Mouse (Mus musculus) gastrocnemius, postnatal 25 days (tissue): ENCODE data around the gene Slc29a1. TPM values are rescaled to one million over a fixed set of nuclear protein-coding genes. Genes with fewer than 3 reads are reported as not detected.
"Not testable (repeated sequence)": the region's sequence is repeated elsewhere in the genome, so short reads cannot be mapped to it uniquely, and the experiment has no call there.

Source experiments
- DNase-seq: peaks from one replicate; pipeline ENCODE4 v3.0.0; 2022
- long read RNA-seq, 2 experiments: library from polyadenylated mRNA; stranded (forward); transcript quantifications; one replicate each; pipeline ENCODE4 v2.0.0; 2021
- total RNA-seq, 2 experiments: library from RNA; stranded (reverse); gene quantifications; 1 replicate in 1 of 2; 2 replicates in 1 of 2; pipeline ENCODE4 v1.2.3; 2021

Slc29a1 gene
- 10 to 100 TPM; 41.4 to 42.2 TPM for total RNA-seq
- long read RNA-seq, experiment 1, transcript Slc29a1-202 (13 exons, 1,988 nt) = major isoform, 5 of 54 reads
- long read RNA-seq, experiment 1, partial matches to known transcripts = 8 of 54 reads
- long read RNA-seq, experiment 1, other reads (novel, unspliced or antisense) = 34 of 54 reads
- long read RNA-seq, experiment 2, transcript Slc29a1-204 (12 exons, 2,216 nt) = minor isoform, 10 of 93 reads
- long read RNA-seq, experiment 2, transcript Slc29a1-202 (13 exons, 1,988 nt) = major isoform, 14 of 93 reads
- long read RNA-seq, experiment 2, partial matches to known transcripts = 13 of 93 reads
- long read RNA-seq, experiment 2, other reads (novel, unspliced or antisense) = 53 of 93 reads

DNA sequence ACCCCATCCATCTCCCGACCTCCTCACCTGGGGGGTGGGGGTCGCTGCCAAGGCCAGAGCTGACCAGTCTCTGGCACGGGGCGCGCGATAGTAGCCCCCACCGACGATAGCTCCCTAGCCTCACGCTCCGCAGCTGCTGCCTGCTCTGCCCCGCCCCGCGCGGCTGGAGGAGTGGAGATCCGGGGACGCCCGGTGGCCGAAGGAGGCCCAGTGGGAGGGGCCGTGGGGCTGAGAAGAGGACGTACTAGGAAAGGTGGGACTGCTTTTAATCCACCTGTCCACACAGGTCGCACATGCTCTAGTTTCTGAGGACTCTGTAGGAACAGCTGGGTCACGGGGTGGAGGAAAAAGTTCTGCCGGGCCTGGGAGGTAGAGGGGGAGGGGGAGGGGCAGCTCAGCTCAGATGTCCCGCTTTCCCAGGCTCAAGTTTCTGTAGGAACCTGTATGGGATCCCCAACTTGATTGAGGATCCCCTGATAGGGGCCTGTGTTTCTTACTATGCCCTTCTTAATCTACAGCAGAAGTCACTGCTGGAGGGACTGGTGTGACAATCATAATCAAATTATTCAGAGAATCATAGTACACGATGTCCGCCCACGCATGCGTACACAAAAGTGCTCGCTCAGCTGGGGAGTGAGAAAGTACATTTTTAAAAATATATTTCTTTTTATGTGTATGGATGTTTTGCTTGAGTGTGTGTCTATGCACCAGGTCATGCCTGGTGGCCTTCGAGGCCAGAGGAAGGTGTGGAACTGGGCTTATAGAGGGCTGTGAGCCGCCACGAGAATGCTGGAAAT, at the start of gene Slc29a1:
Gene Slc29a1, minus strand, starts transcription at position 161 of the 797 bp plus-strand sequence.
- DNase-seq = peak; percentile 77

DNA sequence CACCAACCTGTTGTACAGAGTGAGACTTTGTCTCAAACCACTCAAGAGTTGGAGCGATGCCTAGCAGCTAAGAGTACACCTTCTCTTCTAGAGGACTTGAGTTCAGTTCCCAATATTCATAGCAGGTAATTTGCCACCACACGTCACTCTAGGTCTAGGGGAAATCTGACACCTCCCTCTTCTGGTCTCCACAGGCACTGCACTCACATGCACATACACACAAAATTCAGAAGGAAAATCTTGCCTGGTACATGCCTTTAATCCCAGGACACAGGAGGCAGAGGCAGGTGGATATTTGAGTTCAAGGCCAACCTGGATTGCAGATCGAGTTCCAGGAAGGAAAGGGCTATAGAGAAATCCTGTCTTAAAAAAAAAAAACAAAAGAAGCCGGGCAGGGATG, 44.8 kb upstream of the Slc29a1 start:
- DNase-seq = no peak

DNA sequence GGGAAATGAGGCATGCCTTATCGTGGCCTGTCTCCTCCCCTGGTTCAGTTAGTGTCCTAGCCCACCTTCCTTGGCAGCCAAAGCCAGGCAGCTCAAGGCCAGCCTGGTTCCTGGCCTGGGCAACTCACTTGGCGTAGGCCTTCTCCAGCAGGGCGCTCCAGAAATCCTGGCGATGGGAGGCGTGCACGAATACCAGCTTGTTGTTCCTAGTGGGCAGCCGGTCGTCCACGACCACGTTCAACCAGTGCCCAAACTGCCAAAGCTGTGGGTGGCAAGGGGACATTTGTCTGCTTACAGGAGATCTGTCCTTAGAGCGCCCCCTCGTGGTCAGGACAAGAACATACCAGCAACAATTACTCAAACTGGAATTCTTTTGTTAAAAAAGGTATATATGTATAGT, 43.3 kb upstream of the Slc29a1 start:
- peak; percentile 35 for DNase-seq

DNA sequence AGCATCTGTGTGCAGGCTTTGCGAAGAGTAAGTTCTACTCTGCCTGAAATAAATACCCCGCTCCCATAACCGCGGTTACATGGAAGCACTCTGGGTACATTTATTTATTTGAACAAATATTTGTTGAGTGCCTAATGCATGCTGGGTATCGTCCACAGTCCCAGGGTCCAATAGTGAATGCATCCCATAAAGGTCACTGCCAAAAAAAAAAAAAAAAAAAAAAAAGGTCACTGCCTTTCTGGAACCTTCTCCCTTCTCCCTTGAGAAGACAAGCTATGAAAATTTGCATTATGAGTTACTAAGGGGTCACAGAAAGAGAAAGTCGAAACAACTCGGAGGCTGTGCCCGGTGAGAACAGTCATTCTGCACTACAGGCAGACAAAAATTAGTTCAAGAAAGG, 42.6 kb upstream of the Slc29a1 start:
- DNase-seq = no peak

DNA sequence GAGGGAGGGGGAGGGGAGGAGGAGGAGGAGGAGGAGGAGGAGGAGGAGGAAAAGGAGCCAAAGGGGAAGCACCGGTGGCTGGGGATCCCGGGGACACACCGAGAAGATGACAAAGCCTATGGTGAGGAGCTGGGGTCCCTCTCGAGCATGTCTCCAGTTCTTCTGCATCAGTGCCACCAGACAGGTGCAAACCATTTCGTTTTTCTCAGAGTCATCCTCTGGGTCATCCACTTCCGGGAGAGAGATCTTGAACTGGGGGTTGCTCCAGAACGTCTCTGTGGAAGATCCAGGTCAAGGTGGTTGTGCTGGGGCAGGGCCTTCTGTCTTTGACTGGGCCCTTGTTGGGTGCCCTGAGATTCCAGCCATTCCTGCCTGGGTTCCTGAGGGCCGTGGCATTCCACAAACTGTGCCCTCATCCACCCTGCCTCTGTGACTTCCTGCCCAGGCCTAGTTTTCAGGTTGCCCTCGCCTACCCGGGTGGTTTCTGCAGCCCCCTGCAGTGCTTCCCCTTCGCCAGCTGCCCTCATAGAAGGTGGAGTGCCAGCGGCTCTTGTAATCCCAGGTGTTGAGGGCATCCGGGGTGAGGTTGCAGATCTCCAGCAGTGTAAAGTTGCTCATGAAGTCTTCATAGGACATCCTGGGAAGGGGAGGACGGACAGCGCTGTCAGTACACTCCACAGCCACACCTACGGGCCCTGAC, 39.3 kb upstream of the Slc29a1 start:
- no peak for DNase-seq

DNA sequence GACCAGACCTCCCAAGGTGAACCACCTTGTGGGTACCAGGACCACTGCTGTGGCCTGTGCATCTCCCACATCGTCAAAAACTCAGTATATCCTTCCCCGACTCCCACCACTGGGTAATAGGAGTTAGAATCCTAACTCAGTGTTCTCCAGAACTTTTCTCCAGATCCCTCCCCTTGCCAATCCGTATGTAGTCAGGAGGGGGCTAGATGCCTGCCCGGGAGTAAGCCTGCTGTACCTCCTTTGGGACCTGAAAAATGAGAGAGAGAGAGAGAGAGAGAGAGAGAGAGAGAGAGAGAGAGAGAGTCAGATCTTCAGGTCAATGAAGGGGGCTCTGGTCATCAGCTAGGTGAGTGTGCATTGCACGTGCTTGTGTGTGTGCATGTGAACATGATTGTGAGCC, 34.6 kb upstream of the Slc29a1 start:
- DNase-seq = no peak

DNA sequence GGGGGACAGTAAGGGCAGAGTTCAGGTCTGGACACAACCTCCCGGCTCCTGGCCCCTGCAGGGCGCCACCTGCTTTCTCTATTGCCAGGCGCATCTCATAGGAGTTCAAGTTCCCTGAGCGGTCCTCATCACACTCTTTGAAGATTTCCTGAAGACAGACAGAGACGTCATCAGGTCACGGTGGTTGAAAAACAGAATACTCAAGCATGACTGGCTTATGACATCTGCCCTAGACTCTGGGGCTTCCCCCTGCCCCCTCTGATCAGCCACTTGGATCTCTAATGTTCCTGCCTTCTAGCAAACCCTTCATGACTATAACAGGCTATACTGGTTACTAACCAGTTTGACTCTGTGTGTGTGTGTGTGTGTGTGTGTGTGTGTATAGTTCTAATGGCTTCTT, 32.5 kb upstream of the Slc29a1 start:
- DNase-seq = no peak

DNA sequence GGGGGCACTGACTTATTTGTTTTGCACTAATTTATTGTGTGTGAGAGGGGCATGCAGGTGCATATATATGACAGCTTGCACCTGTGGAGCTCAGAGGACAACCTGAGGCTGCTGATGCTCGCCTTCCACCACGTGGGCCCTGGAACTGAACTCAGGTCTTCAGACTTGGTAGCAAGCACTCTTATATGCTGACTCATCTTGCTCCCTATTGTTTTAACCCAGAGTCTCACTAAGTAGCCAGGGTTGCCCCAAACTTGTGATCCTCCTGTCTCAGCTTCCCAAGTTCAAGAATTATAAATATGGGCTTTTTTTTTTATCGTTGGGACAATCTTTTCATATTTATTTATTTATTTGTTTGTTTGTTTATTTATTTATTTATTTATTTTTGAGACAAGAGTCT, 31.6 kb upstream of the Slc29a1 start:
- DNase-seq = no peak

DNA sequence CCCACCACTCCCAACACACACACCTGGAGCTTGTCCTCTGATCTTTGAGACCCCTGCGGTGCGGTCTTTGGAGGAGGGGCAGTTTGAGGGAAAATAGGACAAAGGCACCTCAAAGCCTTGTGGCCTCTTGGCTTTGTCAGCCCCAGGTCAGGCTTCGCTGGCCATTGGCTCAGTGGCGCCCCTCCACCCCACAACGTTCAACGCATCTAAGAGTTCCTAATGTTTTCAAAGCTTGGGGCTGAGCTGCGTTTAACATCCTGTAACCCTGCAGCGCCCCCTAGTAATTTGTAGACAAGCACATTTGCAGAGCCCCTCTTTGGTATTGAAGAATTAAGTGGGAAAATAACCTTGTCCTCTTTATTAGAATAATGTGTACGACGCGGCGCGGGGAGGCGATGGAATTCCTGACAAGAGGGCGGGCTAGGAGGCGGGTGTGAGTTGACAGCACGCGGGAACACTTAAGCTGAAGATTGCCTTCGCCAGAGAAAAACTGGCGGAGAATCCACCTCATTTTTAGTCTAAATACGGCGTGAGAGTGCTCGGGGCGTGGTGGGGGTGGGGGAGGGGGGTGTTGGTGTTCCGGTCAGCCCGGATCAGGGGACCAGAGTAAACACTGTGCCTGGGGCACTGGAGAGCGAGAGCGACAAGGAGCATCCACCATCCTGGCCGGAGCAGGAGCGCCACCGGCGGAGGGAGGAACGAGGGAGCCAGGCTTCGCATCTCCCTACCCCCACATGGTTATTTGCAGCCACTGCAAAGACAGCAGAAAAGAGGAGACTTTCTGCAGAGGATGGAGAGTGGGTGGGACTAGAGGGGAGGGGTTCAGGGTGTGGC, 30.7 kb upstream of the Slc29a1 start:
- DNase-seq = peak; percentile 60

DNA sequence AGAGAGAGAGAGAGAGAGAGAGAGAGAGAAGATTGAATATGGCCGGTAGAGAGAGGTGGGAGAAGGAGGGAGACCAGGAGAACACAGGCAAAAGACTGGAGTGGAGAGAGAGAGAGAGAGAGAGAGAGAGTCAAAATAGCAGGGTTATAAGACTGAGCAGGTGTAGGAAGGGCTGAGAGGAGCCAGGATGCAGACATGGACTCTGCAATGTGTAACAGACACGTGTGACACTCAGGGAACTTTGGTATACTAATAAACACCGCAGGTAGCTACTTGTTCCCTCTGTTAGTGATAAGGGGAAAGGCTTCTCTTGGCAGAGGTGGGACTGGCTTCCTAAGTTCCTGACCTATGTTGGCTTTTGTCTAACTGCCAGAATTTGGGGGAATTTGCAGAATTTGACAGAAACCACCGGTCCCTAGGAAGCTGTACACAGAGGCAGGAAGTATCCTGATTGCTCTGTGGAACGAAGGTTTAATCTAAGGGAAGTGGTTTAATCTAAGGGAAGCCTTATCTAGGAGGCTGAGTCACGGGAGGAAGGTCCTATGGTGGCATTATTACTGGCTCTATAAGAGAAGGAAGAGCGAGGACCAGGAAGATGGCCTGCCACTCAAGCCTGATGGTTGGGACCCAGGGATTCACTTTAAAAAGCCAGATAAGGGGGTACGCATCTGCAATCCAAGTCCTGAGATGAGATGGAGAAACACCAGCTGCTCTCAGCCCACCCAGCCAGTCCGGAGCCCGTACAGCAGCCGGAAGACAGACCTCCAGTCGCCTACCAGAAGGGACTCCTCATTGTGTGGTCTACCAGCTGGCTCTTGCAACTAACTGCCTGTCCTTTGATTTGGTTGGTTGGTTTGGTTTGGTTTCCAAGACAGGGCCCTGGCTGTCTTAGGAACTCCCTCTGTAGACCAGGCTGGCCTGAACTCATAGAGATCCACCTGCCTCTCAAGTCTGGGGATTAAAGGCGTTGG, 29.8 kb upstream of the Slc29a1 start:
- no peak for DNase-seq

DNA sequence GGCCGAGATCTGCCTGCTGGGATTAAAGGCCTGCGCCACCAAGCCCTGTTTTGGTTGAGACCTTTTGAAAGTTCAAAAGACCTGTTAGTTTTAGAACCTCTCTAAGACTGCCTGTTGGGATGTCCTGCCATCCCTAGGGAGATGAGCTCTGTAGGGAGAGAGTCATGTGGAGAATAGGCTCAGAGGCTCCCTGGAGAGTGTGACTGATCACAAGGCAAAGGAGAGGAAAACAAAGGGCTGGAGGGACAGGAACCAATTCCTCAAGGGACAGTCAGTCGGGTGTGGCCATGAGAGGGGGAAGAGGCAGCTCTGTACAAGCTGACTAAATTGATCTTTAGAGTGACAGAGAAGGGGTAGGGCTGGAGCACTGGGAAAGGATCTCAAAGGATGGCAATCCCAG, 28.8 kb upstream of the Slc29a1 start:
- DNase-seq = no peak

DNA sequence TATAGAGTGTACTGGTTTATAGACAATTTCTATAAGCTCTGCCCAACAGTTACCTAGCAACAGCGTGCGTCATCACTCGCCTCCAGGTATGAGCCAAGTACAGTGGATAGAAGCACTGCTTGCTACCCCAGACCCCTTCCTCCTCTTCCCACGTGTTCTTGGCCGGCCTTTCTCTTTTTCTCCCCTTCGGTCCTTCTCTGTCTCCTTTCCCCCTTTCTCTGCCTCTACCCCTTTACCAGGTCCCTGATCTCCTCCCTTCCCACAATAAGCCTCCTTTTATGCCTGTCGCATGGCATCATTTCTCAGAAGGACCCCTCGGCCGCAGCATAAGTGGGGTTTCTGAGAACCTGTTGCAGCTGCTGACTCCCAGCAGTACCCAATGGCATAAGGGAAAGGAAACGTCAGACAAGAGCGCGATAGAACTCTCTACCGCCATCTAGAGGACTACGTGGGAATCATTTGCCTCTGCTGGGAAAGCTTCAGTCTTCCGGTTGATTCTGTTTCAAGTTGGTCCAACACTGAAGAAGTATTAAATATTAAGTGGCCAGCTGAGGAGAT, 27.2 kb upstream of the Slc29a1 start:
- peak; percentile 52 for DNase-seq

DNA sequence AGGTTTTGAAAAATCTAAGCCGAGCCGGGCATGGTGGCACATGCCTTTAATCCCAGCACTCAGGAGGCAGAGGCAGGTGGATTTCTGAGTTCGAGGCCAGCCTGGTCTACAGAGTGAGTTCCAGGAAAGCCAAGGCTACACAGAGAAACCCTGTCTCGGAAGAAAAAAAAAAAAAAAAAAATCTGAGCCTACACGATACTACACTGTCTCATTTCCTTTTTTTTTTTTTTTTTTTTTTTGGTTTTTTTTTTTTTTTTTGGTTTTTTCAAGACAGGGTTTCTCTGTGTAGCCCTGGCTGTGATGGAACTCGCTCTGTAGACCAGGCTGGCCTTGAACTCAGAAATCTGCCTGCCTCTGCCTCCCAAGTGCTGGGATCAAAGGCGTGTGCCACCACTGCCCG, 24.0 kb upstream of the Slc29a1 start:
- not testable (repeated sequence) for DNase-seq

DNA sequence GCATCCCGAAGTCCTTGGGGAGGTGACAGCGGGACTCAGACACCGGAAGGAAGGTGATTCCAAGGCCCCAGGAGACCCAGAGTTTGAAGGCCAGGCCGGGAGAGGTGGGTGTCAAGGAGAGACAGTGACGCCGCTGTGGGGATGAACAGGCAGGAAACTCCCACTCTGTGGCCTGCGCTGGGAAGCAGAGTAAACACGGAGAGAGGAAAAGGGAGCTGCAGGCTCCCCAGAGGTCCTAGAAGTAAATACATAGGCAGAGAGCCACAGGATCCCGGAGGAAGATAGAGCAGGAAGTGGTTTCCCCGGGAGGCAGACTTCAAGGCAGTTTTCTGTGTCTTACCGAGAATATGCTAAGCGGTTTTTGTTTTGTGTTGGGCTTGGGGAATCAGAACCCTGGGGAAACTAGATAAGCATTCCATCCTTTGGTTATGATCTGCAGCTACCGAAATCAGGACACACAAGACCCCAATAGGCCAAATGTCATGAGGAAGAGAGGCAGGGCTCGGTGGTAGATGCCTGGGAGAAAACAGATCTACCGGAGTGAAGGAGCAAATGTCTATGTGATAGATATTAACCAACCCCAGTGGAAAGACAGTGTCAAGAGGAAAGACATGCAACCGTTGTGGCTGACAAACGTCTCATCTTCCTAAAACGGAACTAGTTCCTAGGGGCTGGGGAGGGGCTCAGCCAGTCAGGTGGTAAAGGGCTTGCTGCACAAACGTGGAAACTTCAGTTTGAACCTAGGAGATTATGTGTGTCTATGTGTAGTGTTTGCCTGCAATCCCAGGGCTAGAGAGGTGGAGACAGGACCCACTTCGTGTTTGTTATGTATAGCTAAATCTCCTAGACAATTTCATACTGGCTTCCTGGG, 20.2 kb upstream of the Slc29a1 start:
- DNase-seq = peak; percentile 41

DNA sequence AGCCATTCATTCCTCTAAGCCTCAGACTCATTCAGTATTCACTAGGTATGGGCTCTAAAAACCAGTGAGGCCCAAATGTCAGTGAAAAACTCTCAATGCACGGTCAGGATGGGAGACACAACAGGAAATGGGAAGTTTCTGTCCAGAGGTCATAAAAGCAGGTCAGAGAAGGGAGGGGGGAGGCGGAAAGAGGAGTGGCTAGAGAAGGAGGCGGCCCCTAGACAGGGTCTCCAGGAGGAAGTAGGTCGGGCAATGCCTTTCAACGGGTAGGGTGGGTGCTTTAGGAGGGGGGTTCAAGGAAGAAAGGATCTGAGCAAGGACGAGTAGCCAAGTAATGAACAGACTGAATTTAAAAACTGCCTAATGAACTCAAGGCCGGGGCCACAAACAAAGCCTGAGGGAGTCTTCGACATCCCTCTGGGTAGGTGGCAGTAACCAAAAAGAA, 19.6 kb upstream of the Slc29a1 start:
- DNase-seq = peak; percentile 61

DNA sequence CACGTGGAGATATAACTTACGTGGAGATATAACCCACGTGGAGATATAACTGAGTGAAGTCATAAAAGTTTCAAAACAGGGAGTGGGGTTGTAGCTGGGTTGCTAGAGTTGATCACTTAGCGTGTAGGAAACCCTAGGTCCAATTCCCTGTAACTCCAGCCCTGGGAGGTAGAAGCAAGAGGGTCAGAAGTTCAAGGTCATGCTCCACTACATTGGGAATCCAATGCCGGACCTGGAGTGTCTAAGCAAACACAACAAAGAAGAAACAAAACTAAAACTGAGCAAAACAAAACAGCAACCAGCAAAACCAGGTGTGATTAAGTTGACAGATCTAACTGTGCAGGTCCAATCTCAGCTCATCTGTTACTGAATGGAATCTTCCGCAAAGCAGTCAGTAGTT, 18.2 kb upstream of the Slc29a1 start:
- no peak for DNase-seq

DNA sequence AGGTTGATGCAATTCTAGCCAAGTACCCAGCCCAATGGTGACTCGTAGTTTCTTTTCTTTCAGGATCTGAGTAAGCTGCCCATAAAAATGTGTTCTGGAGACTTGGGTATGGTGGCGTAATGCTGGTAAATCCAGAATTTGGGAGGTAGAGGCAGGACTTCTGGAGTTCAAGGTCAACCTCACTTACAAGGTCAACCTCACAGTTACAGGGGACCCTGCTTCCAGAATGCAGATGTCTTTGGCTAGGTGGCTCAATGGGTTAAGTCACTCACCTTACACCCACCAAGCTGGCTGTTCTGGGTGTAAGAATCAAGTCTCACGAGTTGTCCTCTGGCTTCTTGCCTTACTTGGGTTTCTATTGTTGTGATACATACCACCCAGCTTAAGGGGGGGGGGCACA, 17.3 kb upstream of the Slc29a1 start:
- DNase-seq = no peak

DNA sequence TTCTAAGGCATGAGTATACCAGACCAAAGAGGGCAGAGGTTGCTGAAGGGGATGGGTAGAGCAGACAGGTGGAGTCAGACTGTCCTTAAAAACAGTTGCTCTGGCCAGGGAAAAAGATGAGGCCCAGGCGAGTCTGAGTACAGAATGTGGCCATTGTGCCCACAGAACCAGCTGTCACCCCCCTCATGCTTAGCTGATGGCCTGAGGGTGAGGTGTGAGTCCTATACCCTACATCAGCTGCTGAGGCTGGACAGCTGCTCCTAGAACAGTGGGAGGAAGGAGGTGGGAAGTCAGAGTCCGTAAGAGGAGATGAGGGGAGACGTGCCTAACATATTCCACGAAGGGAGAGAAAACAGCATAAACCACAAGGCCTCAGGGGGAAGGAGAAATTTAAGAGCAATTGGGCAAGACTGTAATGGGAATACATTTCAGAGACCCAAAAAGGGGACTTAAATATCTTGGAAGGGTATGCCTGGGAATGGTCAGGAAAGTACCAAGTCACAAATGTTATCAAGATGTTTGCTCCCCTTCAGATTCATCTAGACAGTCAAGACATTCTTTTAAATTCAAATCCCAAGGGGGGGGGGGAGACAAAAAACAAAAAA, 16.7 kb upstream of the Slc29a1 start:
- no peak for DNase-seq

DNA sequence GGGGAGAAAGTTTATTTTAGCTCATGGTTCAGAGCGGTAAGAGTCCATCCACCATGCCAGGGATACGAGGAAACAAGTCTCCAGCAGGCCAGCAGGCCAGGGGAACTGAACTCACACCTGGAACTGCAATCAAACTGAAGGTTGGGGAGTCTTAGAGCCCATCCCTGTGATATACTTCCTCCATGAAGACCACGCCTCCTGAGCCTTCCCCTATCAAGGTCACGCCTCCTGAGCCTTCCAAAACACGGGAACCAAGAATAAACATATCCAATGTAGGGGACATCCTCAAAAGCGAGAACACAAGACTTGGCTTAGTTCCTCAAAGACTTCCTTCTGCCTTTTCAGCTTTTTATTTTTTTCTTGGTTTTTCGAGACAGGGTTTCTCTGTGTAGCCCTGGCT, 13.5 kb upstream of the Slc29a1 start:
- DNase-seq = no peak
